In the genomic region with DNA sequence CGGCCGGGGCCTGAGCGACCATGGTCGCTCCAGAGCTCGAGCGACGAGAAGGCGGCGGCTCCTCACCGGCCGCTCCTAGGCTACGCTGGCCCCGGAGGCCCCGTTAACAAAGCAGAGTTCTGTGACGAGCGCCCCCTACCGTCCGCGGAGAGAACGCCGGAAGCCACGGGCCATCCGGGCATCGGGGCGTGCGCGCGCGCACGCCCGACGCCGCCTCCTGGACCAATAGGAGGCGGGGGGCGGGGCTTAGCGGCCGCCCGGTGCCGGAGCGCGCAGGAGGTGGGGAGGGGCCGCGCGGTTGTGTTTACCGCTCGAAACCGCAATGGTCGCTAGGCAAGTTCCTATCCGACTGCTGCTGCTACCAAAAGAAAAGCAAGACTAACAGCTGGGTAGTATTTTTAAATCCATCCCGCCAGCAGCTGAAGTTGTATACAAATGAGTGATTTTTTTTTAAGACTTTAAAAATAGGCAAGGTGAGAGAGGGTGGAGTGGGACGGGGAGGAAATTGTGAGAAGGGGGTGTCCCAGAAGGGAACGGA, we compare ENCODE assay signal across 8 mouse cellular contexts. TPM values are rescaled to one million over a fixed set of nuclear protein-coding genes. Genes with fewer than 3 reads are reported as not detected.
A peak's percentile ranks its signal among the peaks of the same experiment; 100 is the strongest.
DNase-seq lines count a peak whose midpoint lies in the region; ATAC-seq lines count a peak whose summit lies in the region.

Mdm2 (minus strand) TSS at position 155 of the 538 bp plus-strand sequence.

- no peaks in the 10 kb centered on the region for H3K9me3 ChIP-seq in hindbrain, embryonic 13.5 days

- peak within 1 kb of the TSS; percentile 79 for H3K4me2 ChIP-seq in hindbrain, embryonic 13.5 days

- ATAC-seq in hindbrain, embryonic 13.5 days (ENCODE audit: low FRiP score), result peak; percentile 93

- H3K4me3 ChIP-seq in hindbrain, embryonic 13.5 days, result peak within 1 kb of the TSS; percentile 89

- peaks cover 13% of the 10 kb centered on the region for H3K36me3 ChIP-seq in hindbrain, embryonic 13.5 days

- peak within 1 kb of the TSS; percentile 99 for H3K9ac ChIP-seq in hindbrain, embryonic 13.5 days

- peak; percentile 98 for DNase-seq in Muller cell, postnatal 12 days (ENCODE audit: inconsistent ontology term)
- DNase-seq in cerebellum, postnatal 10 days, result peak; percentile 99 to 100
- DNase-seq in frontal cortex, postnatal 14 days (ENCODE audit: low spot score in 2 of 2), result peak; percentile 85 to 95
- DNase-seq in layer of hippocampus, postnatal 25 days (ENCODE audit: extremely low spot score in 1 of 2, low spot score in 1 of 2), result peak; percentile 99 to 100
- DNase-seq in lung, postnatal 25 days (ENCODE audit: low spot score), result peak; percentile 96
- DNase-seq in retina, embryonic 14.5 days (ENCODE audit: low spot score), result peak; percentile 97
- peak; percentile 99 for DNase-seq in thymus, postnatal 4 days

- H3K27me3 ChIP-seq in hindbrain, embryonic 13.5 days, result no peaks in the 10 kb centered on the region

- H3K27ac ChIP-seq in hindbrain, embryonic 13.5 days, result peak within 1 kb of the TSS; percentile 99

- H3K4me1 ChIP-seq in hindbrain, embryonic 13.5 days (replicated peaks), result peaks cover 30% of the 10 kb centered on the region

- WGBS in hindbrain, embryonic 13.5 days, result under 1% methylated on average over 50 of the region's 52 CpGs

RNA-seq across cellular contexts. Expression of gene Mdm2, which starts in this region (rescaled TPM):
- polyA plus RNA-seq in hindbrain, embryonic 13.5 days (2015; fragmentation: Nextera tagmentation; extraction: Ambion mirVana), result 53.6 and 56.5 TPM in 2 replicates
- 10 to 100 TPM; 56.5 to 57.5 TPM for total RNA-seq in layer of hippocampus, postnatal 25 days (2021)

Comparison
In these comparisons a context has a peak if more than half of its experiments do, and no peak if none do; other contexts are left out.
1. Peak in every context shown above with its lines: DNase-seq, ATAC-seq, H3K4me3 ChIP-seq and H3K27ac ChIP-seq.